Mouse (Mus musculus): ENCODE measurements at regions not wholly inside any gene's neighbourhood (a gene's known extent, or its start where the extent isn't known, plus 50 kb on each side); places are given as distances from the start of the nearest gene placed in this dataset.

DNA sequence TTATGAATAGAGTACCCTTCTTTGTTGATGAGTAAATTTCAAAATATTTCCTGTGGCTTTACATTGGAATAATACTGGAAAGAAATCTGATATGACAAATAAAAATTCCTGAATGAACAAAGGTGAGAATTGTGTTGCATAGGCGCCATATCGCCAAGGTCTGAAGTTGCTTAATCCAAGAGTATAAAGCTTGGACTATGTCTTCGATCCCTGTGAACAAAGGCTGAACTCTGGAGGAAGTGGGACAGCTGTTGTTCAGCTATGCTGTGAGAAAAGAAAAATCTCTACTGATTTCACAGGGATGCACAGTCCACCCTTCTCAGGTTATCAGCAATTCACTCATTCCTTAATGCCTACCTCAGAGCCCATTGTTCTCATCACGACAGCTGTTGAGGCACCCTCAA lies 319.3 kb upstream of the Gm9747 start:
- in situ Hi-C loops (cut with MseI, MboI) = no loop called here

DNA sequence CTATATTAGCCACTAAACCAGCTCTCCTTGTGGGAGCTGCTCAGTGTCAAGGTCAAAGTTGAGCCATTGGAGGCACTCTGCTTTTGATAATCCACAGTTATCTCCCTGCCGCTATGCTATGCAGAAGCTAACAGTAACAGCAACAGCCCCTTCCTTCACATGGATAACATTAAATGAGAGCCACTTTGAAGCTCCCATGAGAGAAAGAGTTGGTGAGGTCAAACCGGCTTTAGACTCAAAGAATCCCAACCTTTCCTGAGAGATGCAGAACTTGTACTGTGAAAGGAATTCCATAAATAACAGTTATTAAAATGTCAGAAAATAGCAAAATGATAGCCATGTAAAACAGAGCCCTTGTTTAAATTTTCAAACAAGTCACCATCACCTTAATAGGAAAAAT lies 316.1 kb upstream of the Gm9747 start:
- in situ Hi-C loops (cut with MseI, MboI) = no loop called here

DNA sequence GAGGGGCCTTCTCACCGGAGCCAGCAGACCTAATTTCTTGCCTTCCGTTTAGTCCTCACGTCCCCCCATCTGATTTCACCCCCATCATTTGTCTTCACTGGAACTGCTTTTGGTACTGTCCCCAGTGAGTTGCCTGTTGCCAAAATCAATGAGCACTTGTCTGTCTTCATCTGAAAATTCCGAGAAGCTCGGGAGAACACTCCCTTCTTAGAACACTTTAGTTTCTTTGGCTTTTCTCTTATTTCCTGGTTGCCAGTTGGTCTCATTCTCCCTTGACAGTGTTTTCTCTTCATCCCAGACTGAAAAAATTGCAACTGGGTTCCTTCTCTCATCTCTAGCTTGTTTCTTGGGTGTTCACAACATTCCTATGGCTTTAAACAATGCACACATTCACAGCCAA lies 305.2 kb upstream of the Gm9747 start:
- in situ Hi-C loops (cut with MseI, MboI) = no loop called here

DNA sequence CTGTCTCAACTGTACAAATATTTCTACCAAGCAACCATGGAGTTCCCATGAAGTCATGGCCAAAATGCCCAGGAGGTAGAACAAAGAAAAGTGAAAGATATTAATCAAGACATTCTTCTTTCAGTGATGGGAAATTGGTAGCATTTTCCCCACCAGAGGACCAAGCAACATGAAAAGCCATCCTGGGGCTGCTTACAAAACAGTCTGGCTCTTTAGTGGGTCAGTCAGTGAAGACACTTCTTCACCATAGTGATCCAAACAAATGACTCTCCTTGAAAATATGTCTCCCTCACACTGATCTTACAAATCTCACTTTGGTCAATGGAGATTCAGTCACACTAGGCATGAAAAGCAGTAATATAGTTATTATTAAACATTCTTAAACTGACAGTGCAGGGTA lies 299.8 kb upstream of the Gm9747 start:
- in situ Hi-C loops (cut with MseI, MboI) = no loop called here

DNA sequence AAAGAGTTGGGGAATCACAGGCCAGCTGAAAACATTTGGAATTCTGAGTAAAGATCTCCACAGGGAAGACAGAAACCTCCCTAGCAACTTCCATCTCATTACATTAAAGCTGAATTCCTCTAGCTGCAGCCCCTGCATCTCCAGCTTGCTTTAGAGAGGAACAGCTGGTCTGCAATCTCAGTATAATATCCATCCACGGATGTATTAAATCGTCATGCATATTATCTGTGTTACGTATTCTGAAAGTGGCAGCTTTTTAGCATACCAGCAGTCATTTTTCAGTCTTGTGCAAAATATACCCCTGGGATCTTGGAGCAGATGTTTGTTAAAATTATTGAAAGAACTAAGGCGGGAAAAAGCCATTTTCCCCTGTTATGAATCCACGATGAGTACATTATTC lies 287.7 kb upstream of the Gm9747 start:
- in situ Hi-C loops (cut with MseI, MboI) = no loop called here

DNA sequence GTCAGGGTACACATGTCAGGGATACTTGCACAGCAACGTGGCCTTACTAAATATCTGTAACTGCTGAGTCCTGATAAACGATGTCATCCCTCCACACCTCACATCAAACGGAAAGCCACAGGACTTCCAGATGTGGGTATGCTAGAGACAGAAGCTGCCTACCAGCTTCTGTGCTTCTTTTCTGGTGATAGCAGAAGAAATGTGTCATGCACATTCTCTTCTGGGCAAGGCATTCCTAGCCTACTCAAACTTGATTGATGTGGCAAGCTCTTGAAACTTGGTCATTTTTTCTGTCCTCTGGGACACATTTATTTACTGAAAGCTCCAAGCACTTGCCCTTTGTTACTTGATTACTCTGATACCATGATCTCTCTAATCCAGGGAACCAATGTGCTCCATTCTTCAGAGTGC lies 282.8 kb upstream of the Gm9747 start:
- in situ Hi-C loops (cut with MseI, MboI) = no loop called here

DNA sequence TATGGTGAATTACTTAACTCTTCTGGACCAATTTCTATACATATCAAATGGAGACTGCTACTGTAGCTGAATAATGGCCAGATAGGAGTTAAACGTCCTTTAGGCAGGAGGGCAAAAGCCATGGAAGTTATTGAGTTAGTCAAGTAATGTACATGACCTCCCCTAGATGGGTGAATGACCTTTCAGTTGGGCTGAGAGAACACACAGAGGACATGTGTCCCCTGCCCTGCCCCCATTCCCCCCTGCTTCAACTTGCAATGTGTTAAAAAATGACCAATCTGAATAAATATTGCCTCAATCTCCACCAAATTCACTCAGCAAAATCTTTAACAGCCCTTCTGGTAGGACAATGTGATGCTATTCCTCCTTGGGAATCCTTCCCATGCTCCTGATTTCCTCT lies 282.1 kb upstream of the Gm9747 start:
- in situ Hi-C loops (cut with MseI, MboI) = no loop called here

DNA sequence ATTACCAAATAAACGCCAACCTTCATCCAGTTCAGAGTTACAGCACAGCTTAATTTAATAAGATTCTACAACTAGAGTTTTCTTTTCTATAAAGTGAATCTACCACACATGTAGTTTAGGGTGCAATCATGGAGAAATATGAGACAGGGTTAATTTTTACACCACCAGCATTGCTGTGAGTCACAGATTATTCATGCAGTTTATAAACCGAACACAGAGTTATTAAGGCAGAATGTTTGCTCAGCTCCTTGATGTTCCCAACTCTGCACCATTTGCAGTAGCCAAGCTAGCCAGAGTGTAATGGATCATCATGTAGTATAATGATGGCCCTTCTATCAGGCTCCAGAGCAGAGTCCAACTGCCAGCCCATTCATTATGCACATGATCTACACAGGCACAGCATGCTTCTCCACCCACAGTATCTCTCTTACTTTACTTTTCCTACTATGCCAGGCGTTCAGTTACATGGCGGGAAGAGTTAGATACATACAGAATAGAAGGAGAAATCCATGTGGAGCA lies 281.4 kb upstream of the Gm9747 start:
- in situ Hi-C loops (cut with MseI, MboI) = no loop called here

DNA sequence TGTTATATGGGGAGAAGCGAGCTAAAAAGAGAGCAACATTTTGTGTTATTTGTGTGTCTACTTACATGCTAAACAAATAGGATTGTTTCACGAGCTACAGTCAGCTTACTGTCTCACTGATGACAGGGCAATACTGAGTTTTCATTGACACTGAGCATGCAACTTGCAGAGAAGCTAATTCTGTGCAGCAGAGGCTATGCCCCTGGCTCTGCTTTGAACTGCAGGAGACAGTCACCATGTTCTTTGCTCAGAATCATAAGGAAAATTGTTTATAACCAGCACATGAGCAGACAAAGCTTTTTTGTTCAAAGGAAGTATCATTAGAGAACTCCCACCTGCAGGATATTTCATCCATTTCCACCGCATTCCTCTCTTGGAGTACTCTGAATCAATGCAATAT lies 280.8 kb upstream of the Gm9747 start:
- in situ Hi-C loops (cut with MseI, MboI) = no loop called here

DNA sequence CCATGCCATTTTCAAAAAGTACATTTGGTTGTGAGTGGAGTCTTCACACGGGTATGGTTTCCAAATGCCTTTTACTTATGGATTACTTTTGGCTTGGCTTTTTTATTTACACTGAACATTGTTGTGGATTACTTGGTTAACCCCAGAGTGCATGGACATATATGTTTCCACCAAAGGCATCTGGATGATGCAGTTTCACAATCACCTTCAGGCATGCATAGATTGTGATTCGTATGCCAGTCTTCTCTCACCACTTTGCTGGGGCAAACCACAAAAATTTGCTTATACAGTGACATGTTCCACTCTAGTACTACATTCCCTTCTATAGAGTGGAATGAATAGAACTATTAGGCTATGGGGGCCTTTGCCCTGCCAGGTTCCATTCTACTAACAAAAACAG lies 278.4 kb upstream of the Gm9747 start:
- in situ Hi-C loops (cut with MseI, MboI) = no loop called here

DNA sequence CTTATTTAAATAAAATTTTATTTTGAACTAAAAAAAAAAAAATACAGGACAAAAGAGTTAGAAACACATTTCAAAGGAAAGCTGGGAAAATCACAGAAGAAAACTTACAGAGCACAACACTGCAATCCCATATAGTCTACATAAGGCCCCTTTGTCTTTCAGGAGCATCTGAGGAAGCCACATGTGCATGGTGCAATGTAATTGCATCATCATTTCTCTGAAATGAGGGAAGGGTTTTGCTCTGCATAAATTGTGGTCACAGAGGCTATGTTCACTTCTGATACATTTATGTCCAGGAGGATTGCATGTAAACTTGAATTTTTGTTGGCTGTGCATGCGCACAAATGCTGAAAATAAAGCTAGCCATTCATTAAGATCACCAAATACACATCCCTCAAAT lies 265.9 kb upstream of the Gm9747 start:
- in situ Hi-C loops (cut with MseI, MboI) = no loop called here

DNA sequence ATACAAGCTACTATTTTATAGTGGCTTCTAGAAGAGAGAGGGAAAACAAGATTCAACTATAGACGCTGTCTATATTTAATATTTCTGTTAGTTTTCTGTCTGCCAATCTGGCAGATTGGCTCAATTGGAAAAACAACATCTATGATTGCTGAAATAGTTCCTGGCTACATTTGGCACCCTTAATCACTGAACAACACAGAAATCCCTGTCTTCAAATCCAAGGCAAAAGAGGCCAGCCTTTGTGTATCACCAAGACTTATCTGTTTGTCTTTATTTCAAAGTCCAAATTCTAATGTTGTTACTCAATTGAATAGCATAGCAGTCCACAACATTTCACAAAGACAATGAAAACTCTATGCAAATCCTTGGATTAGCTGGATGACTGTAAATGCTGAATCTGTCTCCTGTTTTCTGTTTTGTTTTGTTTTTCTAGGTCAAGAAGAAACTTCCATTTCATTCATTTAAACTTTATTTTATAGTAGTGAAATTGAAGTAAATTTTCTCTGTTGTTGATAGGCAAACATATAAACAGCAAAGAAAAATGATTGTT lies 265.1 kb upstream of the Gm9747 start:
- in situ Hi-C loops (cut with MseI, MboI) = no loop called here

DNA sequence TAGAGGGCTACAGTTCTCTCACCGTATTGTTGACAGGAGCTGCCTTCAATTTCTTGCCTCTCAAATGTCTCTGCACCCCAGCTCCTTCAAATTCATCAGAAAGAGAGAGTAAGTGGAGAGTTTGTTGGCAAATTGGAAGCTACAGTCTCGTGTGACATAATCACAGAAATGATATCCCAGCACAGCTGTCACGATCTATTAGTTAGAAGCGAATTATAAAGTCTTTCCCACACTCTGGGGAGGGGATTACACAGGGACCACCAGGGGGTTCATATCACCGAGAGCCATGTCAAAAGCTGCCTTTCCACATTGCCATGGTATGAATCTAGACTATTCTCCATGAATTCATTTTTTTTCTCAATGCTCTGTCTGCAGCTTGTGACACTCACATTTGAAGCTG lies 260.3 kb upstream of the Gm9747 start:
- in situ Hi-C loops (cut with MseI, MboI) = no loop called here

DNA sequence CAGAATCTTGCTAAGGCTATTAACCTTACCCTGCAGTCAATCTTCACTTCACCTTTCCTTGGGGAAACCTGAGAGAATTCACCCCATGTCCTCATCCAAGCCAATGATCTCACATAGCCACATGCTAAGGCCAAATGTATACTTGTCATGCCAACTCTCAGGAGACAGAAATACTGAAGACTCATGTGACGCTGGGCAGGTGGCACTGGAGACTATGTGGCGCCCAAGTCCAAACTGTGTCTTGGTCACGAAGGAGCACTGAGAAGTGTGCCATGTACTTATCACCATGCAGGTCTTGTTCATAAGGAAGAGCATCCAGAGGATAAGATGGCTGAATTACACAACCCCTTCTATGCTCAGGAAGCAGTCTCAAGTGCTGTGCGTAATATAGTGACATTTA lies 259.4 kb upstream of the Gm9747 start:
- in situ Hi-C loops (cut with MseI, MboI) = no loop called here

DNA sequence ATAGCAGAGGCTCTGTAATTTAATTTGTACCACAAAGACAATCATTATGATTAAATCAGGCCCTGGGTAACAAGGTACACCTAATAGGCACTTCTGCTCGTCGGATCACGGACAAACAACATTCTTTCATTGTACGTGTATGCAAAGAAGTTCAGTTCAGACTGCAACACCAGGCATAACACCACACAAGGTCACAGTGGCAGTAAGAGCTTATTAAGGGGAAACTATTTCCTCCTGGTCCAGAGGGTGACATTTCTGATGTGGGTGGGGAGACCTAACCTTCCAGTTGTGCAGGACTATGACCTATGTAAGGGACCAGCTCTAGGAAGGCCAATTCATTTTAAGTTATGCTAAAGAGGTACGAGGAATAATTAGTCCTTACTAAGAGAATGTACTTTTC lies 225.0 kb upstream of the Gm9747 start:
- in situ Hi-C loops (cut with MseI, MboI) = no loop called here

DNA sequence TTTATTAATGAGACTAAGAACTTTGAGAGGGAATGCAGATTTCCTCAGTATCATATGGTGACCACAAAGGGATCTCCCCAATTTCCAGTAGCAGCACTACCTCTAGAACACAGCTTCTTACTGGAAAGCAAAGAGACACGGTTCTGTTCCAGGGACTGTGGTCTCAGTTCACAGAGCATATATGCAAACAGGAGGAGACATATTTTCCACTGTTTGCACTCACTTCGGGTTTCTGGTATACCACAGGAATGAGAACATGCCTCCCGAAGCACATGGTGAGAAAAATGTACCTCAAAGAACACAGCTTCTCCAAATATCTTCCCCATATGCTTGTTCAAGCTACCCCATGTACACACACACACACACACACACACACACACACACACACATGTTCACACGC lies 224.1 kb upstream of the Gm9747 start:
- in situ Hi-C loops (cut with MseI, MboI) = no loop called here

DNA sequence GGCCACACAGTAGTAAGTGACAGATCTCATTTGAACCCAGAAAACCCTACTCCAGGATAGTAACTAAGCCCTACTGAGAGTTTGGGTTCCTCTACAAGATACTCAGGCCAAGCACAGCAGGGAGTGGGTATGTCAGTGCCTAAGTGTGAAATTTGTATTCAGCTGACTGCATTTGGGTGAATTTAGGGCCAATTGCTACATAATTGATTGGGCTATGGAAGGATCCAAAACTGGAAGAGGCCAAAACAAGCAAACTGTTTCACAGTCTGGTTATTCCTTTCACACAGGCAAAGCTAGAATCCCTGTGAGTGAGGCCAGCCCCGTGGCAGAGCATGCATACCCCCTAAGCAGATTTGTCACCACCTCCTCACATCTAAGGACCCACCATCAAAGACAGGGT lies 221.9 kb upstream of the Gm9747 start:
- in situ Hi-C loops (cut with MseI, MboI) = no loop called here

DNA sequence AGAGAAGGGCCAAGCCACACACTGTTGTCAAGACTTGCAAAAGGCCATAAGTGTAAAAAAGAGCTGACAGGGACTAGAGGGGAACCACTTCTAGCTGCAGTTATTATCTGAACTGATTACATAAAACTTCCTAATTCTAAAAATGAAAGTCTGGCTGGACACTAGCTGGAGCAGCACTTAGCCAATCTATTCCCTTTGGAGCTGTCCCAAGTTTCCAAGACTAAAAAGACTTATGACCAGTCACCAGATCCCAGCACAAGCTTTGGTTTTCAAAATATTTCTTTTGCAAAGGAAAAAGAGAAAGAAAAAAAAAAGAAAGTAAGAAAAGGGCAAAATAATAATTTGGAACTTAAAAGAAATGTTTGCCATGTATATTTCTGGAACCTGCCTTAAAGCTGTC lies 217.6 kb upstream of the Gm9747 start:
- in situ Hi-C loops (cut with MseI, MboI) = no loop called here

DNA sequence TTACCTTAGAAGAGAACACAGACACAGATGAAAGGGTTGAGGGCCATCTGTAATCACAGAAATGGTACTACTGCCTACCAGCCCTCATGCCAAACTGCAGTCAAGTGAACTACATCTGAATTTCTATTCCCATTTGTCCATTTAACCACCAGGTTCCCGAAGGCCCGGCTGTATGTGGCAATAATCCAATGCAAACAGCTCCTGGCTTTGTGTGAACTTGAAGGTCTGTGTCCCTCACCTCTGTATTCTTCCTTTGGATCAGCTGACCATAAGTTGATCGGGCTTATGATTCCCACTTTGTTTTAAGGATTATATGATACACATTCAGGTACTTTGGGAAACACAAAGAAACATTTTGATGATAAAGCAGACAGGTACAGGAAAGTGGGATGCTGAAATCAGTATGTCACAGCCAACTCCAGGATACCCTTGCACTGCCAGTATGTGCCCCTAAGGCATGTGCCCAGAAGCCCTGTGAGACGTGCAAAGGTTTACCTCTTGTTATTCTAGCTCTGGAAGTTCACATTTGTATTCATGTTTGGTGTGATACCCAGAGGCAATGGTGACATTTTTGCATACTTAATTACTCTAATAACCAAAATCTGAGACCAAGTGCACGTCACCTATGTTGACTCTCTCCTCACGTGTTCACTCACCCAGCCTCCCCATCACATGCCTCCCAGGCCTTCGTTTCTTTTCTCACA lies 214.1 kb upstream of the Gm9747 start:
- in situ Hi-C loops (cut with MseI, MboI) = no loop called here

DNA sequence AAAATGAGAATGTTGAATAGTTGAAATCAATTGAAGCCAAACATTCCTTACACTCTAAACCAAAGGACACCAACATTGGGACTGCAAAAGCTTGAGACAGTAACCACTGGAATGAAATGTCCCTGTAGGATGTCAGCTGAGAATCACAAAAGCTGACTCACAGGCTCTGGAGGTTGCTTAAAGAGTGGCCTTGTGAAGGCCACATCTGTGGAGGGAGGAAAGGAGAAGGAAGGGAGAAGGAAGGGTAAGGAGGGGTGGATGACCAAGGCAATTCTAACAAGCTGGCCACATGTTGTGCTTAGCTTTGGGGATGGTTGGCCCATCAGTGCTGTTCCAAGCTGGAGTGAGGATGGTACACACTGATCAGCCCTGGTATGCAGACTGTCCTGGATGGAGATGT lies 205.2 kb upstream of the Gm9747 start:
- in situ Hi-C loops (cut with MseI, MboI) = no loop called here

DNA sequence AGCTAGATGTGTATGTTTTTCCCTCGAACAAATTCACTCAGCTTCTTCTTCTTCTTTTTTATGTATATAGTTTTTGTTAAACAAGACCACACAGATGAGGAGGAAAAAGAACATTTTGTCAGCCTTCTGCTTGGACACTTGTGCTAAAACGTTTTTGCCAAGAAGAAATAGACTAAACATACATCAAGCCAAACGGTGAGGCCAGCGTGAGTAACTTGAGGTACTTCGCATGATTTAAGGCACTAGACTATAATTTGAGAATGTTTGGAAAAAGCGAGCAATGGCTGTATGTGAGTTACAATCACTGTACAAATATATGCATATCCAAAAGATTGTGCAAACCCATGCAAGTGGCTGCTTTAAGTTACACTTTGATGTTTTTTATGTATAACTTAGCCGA lies 201.8 kb upstream of the Gm9747 start:
- in situ Hi-C loops (cut with MseI, MboI) = no loop called here

DNA sequence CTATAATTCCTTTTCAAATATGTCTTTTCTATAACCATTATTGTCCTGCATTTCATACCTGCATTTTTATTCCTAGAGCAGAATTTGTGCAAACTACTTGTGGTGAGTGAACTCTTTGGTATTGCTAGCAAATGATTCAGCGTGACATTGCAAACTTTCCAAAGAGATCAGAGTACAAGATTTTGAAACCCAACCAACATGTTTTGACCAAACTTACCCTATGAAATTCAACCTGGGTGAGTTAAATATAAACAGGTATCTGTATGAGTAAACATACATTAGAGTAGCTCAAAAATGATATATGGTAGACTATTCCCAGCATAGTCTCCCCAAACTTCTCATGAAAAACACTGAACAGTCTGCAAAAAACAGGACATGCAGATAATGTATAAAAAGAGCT lies 200.5 kb upstream of the Gm9747 start:
- in situ Hi-C loops (cut with MseI, MboI) = no loop called here

DNA sequence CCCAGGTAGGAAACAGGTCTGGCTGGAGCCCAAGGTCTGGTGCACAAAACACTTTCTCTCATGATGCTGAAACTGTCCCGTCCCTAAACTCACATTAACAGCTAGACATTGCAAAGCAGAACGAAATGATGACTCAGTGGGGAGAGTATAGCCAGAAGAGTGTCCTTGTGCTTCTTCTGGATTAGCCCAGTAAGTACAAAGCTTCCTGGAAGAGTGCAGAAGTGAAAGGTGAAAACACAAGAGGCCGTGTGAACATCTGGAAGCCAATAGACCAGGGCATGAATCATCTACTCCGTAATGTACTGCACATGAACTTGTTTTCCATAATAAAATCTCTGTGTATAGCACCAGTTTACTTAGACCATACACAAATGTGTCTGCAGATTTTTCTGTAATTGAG lies 194.7 kb upstream of the Gm9747 start:
- in situ Hi-C loops (cut with MseI, MboI) = no loop called here

DNA sequence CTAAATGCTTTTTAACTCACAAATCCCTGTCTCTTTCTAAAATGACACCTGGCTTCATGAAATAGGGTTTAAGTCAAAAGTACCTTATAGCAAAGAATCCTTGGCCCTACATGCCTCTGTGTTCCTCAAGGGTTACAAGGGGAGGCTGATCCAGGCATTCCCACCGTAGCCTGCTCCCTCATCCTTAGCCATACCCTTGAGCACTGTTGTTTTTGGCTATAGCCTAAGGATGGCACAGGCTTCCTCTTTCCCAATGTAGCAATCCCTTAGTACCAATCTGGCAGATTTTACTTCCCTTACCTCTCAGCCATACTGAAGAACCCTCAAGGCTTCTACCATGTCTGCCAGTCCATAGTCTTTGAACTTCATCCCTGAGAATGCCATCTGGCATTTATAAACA lies 194.2 kb upstream of the Gm9747 start:
- in situ Hi-C loops (cut with MseI, MboI) = no loop called here

Measured in mouse trophoblast stem cell (cell line).